Mouse (Mus musculus): ENCODE measurements at regions not wholly inside any gene's neighbourhood (a gene's known extent, or its start where the extent isn't known, plus 50 kb on each side); places are given as distances from the start of the nearest gene placed in this dataset.

- Histone ChIP-seq H3K4me2 (ENCODE audit: low read depth, low read length) (no peak overlapping the region), H3K9ac (ENCODE audit: low read length) (no peak overlapping the region), H3K36me3 (ENCODE audit: control insufficient read depth, insufficient read depth, low read length) (no peaks in the 10 kb centered on the region), H3K27ac (ENCODE audit: low read length) (no peak overlapping the region), H3K9me3 (ENCODE audit: control insufficient read depth, low read length) (no peaks in the 10 kb centered on the region), H3K4me3 (ENCODE audit: low read length) (no peak overlapping the region), H3K27me3 (ENCODE audit: control insufficient read depth, insufficient read depth, low read depth, low read length) (no peaks in the 10 kb centered on the region), H3K4me1 (replicated peaks; ENCODE audit: control insufficient read depth, insufficient read depth, low read length) (no peaks in the 10 kb centered on the region)
- peak; percentile 54 for ATAC-seq (ENCODE audit: low read depth)
- WGBS: 47% methylated on average over 3 of the region's 3 CpGs
Observed at GRCm38 (mm10) chr6:100091815-100092214, 195.5 kb downstream of the Rybp start.

- H3K27ac ChIP-seq (ENCODE audit: low read length): no peak overlapping the region
- H3K27me3 ChIP-seq (ENCODE audit: control insufficient read depth, insufficient read depth, low read depth, low read length): no peaks in the 10 kb centered on the region
- H3K4me3 ChIP-seq (ENCODE audit: low read length): no peak overlapping the region
- no peaks in the 10 kb centered on the region for H3K9me3 ChIP-seq (ENCODE audit: control insufficient read depth, low read length)
- WGBS: 66% methylated on average over 4 of the region's 4 CpGs
- H3K4me2 ChIP-seq (ENCODE audit: low read depth, low read length): no peak overlapping the region
- no peaks in the 10 kb centered on the region for H3K36me3 ChIP-seq (ENCODE audit: control insufficient read depth, insufficient read depth, low read length)
- no peak overlapping the region for H3K9ac ChIP-seq (ENCODE audit: low read length)
- ATAC-seq (ENCODE audit: low read depth): no peak
- no peaks in the 10 kb centered on the region for H3K4me1 ChIP-seq (replicated peaks; ENCODE audit: control insufficient read depth, insufficient read depth, low read length)
Observed at GRCm38 (mm10) chr6:100088576-100088975, 198.7 kb downstream of the Rybp start.

- H3K4me1 ChIP-seq (replicated peaks; ENCODE audit: control insufficient read depth, insufficient read depth, low read length): no peaks in the 10 kb centered on the region
- no peak for ATAC-seq (ENCODE audit: low read depth)
- H3K4me3 ChIP-seq (ENCODE audit: low read length): no peak overlapping the region
- no peaks in the 10 kb centered on the region for H3K27me3 ChIP-seq (ENCODE audit: control insufficient read depth, insufficient read depth, low read depth, low read length)
- no peak overlapping the region for H3K27ac ChIP-seq (ENCODE audit: low read length)
- no peak overlapping the region for H3K4me2 ChIP-seq (ENCODE audit: low read depth, low read length)
- no peaks in the 10 kb centered on the region for H3K9me3 ChIP-seq (ENCODE audit: control insufficient read depth, low read length)
- no peaks in the 10 kb centered on the region for H3K36me3 ChIP-seq (ENCODE audit: control insufficient read depth, insufficient read depth, low read length)
- 75% methylated on average over 7 of the region's 7 CpGs for WGBS
- H3K9ac ChIP-seq (ENCODE audit: low read length): no peak overlapping the region
Observed at GRCm38 (mm10) chr6:100086807-100087206, 200.5 kb downstream of the Rybp start.

DNA sequence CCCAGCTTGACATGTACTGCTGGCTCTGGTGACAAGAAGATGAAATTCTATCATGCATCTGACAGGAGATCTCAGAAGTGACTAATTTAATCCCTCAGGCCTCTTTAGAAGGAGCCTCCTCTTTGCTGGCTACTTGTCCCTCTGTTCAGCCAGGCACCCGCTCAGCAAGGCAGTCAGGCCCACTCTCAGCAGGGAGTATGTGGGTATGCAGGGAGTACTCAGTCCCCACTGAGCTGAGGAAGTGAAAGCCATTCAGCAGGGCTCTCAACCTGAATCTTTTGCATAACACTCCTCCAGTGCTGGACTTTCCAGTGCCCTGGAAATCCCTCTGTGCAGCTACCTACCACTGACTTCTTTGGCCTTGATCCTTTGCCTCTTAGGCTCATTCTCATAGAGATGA, 201.3 kb downstream of the Rybp start:
- no peak for ATAC-seq (ENCODE audit: low read depth)
- WGBS: 60% methylated on average over 1 of the region's 1 CpGs
- Histone ChIP-seq H3K4me3 (ENCODE audit: low read length) (no peak overlapping the region), H3K27ac (ENCODE audit: low read length) (no peak overlapping the region), H3K9me3 (ENCODE audit: control insufficient read depth, low read length) (no peaks in the 10 kb centered on the region), H3K36me3 (ENCODE audit: control insufficient read depth, insufficient read depth, low read length) (no peaks in the 10 kb centered on the region), H3K9ac (ENCODE audit: low read length) (no peak overlapping the region), H3K4me2 (ENCODE audit: low read depth, low read length) (no peak overlapping the region), H3K4me1 (replicated peaks; ENCODE audit: control insufficient read depth, insufficient read depth, low read length) (no peaks in the 10 kb centered on the region), H3K27me3 (ENCODE audit: control insufficient read depth, insufficient read depth, low read depth, low read length) (no peaks in the 10 kb centered on the region)

- no peaks in the 10 kb centered on the region for H3K27me3 ChIP-seq (ENCODE audit: control insufficient read depth, insufficient read depth, low read depth, low read length)
- H3K9me3 ChIP-seq (ENCODE audit: control insufficient read depth, low read length): no peaks in the 10 kb centered on the region
- no peak overlapping the region for H3K4me3 ChIP-seq (ENCODE audit: low read length)
- H3K4me1 ChIP-seq (replicated peaks; ENCODE audit: control insufficient read depth, insufficient read depth, low read length): no peaks in the 10 kb centered on the region
- H3K9ac ChIP-seq (ENCODE audit: low read length): no peak overlapping the region
- H3K27ac ChIP-seq (ENCODE audit: low read length): no peak overlapping the region
- 90% methylated on average over 4 of the region's 4 CpGs for WGBS
- ATAC-seq (ENCODE audit: low read depth): no peak
- no peak overlapping the region for H3K4me2 ChIP-seq (ENCODE audit: low read depth, low read length)
- no peaks in the 10 kb centered on the region for H3K36me3 ChIP-seq (ENCODE audit: control insufficient read depth, insufficient read depth, low read length)
Observed at GRCm38 (mm10) chr6:100083868-100084477, 203.3 kb downstream of the Rybp start.

DNA sequence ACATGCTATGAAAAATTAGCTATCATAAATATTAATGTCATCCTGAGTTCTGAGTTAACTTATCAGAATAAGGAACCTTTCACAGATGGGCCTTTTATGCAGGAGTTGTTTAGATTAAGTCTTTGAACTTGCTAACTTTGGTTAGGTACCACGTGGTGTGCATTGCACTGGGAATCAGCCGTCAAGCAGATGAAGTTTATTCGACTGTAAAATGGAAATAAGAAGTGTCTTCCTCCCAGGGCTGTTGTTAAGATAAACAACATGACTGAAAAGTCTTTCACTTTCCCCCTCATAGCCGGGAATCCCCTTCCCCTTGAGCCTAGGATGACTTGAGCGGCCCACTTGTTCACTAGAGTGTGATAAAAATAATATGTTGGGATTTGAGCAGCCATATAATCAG, 204.2 kb downstream of the Rybp start:
- Histone ChIP-seq H3K36me3 (ENCODE audit: control insufficient read depth, insufficient read depth, low read length) (no peaks in the 10 kb centered on the region), H3K4me1 (replicated peaks; ENCODE audit: control insufficient read depth, insufficient read depth, low read length) (no peaks in the 10 kb centered on the region), H3K9ac (ENCODE audit: low read length) (no peak overlapping the region), H3K27ac (ENCODE audit: low read length) (no peak overlapping the region), H3K9me3 (ENCODE audit: control insufficient read depth, low read length) (no peaks in the 10 kb centered on the region), H3K27me3 (ENCODE audit: control insufficient read depth, insufficient read depth, low read depth, low read length) (no peaks in the 10 kb centered on the region), H3K4me3 (ENCODE audit: low read length) (no peak overlapping the region), H3K4me2 (ENCODE audit: low read depth, low read length) (no peak overlapping the region)
- no peak for ATAC-seq (ENCODE audit: low read depth)
- WGBS: 46% methylated on average over 5 of the region's 5 CpGs

DNA sequence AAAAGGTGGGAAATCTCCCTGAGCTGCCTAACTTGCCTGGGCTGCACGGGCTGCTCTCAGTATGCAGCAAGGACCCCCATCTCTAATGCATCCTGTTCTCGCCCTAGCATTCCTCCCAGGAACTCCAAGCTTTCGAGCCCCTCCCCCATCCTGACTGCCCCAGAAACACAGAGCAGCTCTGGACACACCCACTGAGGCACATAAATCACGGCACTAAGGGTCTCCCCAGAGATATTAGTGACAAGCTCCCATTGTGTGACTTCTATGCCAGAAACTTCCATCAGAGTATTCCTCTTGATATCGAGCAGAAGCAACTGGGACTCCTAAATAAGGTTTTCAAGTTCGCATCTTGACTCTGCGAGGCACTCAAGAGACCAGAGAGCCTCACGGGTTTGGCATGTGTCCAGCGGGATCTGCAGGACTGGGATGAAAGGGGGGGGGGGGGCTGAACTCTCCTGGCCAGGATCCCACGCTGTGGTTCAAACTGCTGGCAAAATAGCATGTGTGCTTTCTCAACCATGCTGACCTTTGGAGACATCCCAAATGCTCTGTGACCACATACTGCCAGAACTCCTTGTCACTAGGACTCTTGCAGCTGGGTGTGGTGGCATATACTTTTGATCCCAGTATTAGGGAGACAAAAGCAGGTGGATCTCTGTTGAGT, 212.5 kb downstream of the Rybp start:
- Histone ChIP-seq H3K4me2 (ENCODE audit: low read depth, low read length) (peak overlapping the region; percentile 31; the same call in 1 of the 2 replicates), H3K9ac (ENCODE audit: low read length) (0 out of 2 replicates have a peak overlapping the region, but pooled peaks have one; percentile 5)
- 4% methylated on average over 10 of the region's 10 CpGs for WGBS

GRCm38 (mm10) chr6:100072261-100072968, 214.9 kb downstream of the Rybp start:
- H3K9ac ChIP-seq (ENCODE audit: low read length): no peak overlapping the region
- no peaks in the 10 kb centered on the region for H3K27me3 ChIP-seq (ENCODE audit: control insufficient read depth, insufficient read depth, low read depth, low read length)
- peaks cover 5% of the 10 kb centered on the region; the same call in 1 of the 2 replicates for H3K9me3 ChIP-seq (ENCODE audit: control insufficient read depth, low read length)
- no peak for ATAC-seq (ENCODE audit: low read depth)
- H3K36me3 ChIP-seq (ENCODE audit: control insufficient read depth, insufficient read depth, low read length): no peaks in the 10 kb centered on the region
- no peak overlapping the region for H3K4me3 ChIP-seq (ENCODE audit: low read length)
- H3K4me1 ChIP-seq (replicated peaks; ENCODE audit: control insufficient read depth, insufficient read depth, low read length): peaks cover 22% of the 10 kb centered on the region
- 32% methylated on average over 6 of the region's 6 CpGs for WGBS
- H3K27ac ChIP-seq (ENCODE audit: low read length): no peak overlapping the region
- no peak overlapping the region for H3K4me2 ChIP-seq (ENCODE audit: low read depth, low read length)

More for the DNA sequence above, 212.5 kb downstream of the Rybp start:
- peaks cover 5% of the 10 kb centered on the region; the same call in 1 of the 2 replicates for H3K9me3 ChIP-seq (ENCODE audit: control insufficient read depth, low read length)
- no peak overlapping the region for H3K4me3 ChIP-seq (ENCODE audit: low read length)
- peaks cover 22% of the 10 kb centered on the region for H3K4me1 ChIP-seq (replicated peaks; ENCODE audit: control insufficient read depth, insufficient read depth, low read length)
- no peaks in the 10 kb centered on the region for H3K36me3 ChIP-seq (ENCODE audit: control insufficient read depth, insufficient read depth, low read length)
- ATAC-seq (ENCODE audit: low read depth): peak; percentile 80
- no peaks in the 10 kb centered on the region for H3K27me3 ChIP-seq (ENCODE audit: control insufficient read depth, insufficient read depth, low read depth, low read length)
- no peak overlapping the region for H3K27ac ChIP-seq (ENCODE audit: low read length)

- 43% methylated on average over 4 of the region's 4 CpGs for WGBS
- Histone ChIP-seq H3K9ac (ENCODE audit: low read length) (no peak overlapping the region), H3K4me1 (replicated peaks; ENCODE audit: control insufficient read depth, insufficient read depth, low read length) (peaks cover 9% of the 10 kb centered on the region), H3K27ac (ENCODE audit: low read length) (no peak overlapping the region), H3K36me3 (ENCODE audit: control insufficient read depth, insufficient read depth, low read length) (no peaks in the 10 kb centered on the region), H3K4me2 (ENCODE audit: low read depth, low read length) (no peak overlapping the region), H3K4me3 (ENCODE audit: low read length) (no peak overlapping the region), H3K27me3 (ENCODE audit: control insufficient read depth, insufficient read depth, low read depth, low read length) (no peaks in the 10 kb centered on the region), H3K9me3 (ENCODE audit: control insufficient read depth, low read length) (no peaks in the 10 kb centered on the region)
- ATAC-seq (ENCODE audit: low read depth): peak; percentile 51; the same call in 1 of the 2 replicates
Observed at GRCm38 (mm10) chr6:100069151-100069550, 218.1 kb downstream of the Rybp start.

Data from lung, embryonic 16.5 days (tissue).